Mouse (Mus musculus): Measurements from ENCODE around the gene Fmnl3.

- no peak for TF ChIP-seq CTCF (IDR thresholded peaks at IDR 0.05; ENCODE audit: insufficient read depth, low read depth, low read length)
- TF ChIP-seq POLR2A (IDR thresholded peaks at IDR 0.05; ENCODE audit: insufficient read depth, low read depth, low read length), result no peak
Measured at GRCm38 (mm10) chr15:99386796-99387195, 16.5 kb upstream of the Fmnl3 start.
